Mouse (Mus musculus): ENCODE results near the gene Vsx2. TPM values are rescaled to one million over a fixed set of nuclear protein-coding genes. Genes with fewer than 3 reads are reported as not detected.

The Vsx2 gene
- polyA plus RNA-seq, 1 experiment: not detected

DNA sequence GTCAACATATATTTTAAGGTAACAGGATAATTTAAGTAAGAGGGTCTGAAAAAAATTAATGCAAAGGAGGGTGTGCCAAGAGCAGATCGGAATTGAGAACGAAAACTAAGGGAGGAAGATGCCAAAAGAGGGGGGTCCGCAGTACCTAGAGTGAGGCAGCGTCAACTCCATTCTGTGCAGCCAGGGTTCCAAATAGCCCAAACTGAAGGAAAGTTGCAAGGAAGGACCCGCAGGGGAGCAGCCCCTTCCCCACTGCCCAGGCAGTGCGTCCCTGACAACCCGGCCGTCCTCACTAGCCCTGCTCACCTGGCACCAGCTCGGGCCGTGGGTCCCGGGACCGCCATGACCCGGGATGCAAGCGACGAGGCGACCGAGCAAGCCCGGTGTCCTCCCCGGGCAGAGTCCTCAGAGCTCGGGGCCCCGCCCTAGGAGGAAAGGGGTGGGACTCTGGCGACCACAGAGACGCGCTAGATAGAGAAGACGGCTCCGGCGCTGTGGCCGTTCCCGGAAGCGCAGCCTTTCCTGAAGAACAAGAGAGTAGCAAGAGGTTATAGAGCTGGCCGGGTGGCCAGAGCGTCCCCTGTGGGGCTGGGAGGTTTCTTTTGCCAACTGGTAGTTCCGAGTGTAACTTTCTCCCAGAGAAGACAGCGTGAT, 47.5 kb downstream of the Vsx2 start, which contains the start of gene Abcd4:
Abcd4 (minus strand) TSS at position 437 of the 654 bp plus-strand sequence.
- no peaks in the 10 kb centered on the region for H3K4me1 ChIP-seq (ENCODE audit: control insufficient read depth, insufficient read depth, insufficient read length)
- DNase-seq (ENCODE audit: low read depth in 1 of 2, low spot score in 2 of 2): peak; percentile 76 to 95
- H3K27me3 ChIP-seq (ENCODE audit: control insufficient read depth, insufficient read depth, low read length): no peaks in the 10 kb centered on the region
- H3K4me3 ChIP-seq (ENCODE audit: extremely low read depth, insufficient read depth, insufficient read length): peak within 1 kb of the TSS; percentile 98
- TF ChIP-seq POLR2A (IDR thresholded peaks at IDR 0.05; ENCODE audit: low read depth, low read length) (peak; percentile 79), CTCF (IDR thresholded peaks at IDR 0.05; ENCODE audit: extremely low read depth, insufficient read depth, insufficient read length, insufficient replicate concordance) (peak; percentile 57; the same call in 1 of the 2 replicates)
- no peaks in the 10 kb centered on the region for H3K36me3 ChIP-seq (ENCODE audit: control insufficient read depth, insufficient read depth, low read length)
- H3K27ac ChIP-seq (ENCODE audit: insufficient read depth, low read length): peak within 1 kb of the TSS; percentile 45
- WGBS: under 1% methylated on average over 34 of the region's 34 CpGs

DNA sequence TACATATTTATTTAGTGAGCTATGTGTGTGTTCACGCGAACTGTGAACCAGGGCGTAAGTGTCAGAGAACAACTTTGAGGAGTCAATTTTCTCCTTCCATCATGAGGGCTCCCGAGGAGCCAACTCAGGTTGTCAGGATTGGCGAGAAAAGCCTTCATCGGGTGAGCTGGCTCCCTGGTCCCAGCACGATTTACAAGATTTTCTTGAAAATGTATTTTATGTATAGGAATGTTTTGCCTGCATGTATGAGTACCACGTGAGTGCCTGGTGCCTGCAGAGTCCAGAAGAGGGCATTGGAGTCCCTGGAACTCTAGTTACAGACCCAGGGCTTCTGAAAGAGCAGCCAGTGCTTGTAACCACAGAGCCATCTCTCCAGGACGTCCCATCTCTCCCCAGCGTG, 48.1 kb downstream of the Vsx2 start:
- DNase-seq (ENCODE audit: low read depth in 1 of 2, low spot score in 2 of 2): no peak
- TF ChIP-seq POLR2A (IDR thresholded peaks at IDR 0.05; ENCODE audit: low read depth, low read length) (no peak), CTCF (IDR thresholded peaks at IDR 0.05; ENCODE audit: extremely low read depth, insufficient read depth, insufficient read length, insufficient replicate concordance) (no peak)
- no peaks in the 10 kb centered on the region for H3K4me1 ChIP-seq (ENCODE audit: control insufficient read depth, insufficient read depth, insufficient read length)
- H3K27me3 ChIP-seq (ENCODE audit: control insufficient read depth, insufficient read depth, low read length): no peaks in the 10 kb centered on the region
- H3K4me3 ChIP-seq (ENCODE audit: extremely low read depth, insufficient read depth, insufficient read length): peak overlapping the region; percentile 98
- 8% methylated on average over 10 of the region's 10 CpGs for WGBS
- H3K36me3 ChIP-seq (ENCODE audit: control insufficient read depth, insufficient read depth, low read length): no peaks in the 10 kb centered on the region
- H3K27ac ChIP-seq (ENCODE audit: insufficient read depth, low read length): no peak overlapping the region

DNA sequence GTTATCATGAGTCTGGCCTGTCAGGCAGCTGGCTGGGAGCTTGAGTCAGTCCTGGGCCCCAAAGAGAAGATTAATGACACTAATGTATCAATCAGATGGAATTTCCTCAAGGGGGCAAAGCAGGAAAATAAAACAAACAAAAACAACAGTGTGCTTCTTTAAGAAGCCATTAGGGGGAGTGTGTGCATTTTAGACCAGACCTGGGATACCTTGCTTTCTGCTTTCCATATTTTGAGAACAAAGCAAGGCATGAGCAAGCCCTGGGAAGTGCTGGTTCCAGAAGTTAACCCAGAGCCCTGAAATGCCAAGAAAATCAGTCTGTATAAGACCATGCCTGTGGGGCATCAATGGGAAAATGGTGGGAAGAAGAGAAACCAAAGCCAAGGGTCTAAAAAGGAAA, 51.4 kb downstream of the Vsx2 start:
- Histone ChIP-seq H3K36me3 (ENCODE audit: control insufficient read depth, insufficient read depth, low read length) (no peaks in the 10 kb centered on the region), H3K27me3 (ENCODE audit: control insufficient read depth, insufficient read depth, low read length) (0 out of 2 replicates have a peak, but pooled peaks cover 3% of the 10 kb centered on the region), H3K4me3 (ENCODE audit: extremely low read depth, insufficient read depth, insufficient read length) (no peak overlapping the region), H3K4me1 (ENCODE audit: control insufficient read depth, insufficient read depth, insufficient read length) (no peaks in the 10 kb centered on the region), H3K27ac (ENCODE audit: insufficient read depth, low read length) (no peak overlapping the region)
- no peak for TF ChIP-seq CTCF (IDR thresholded peaks at IDR 0.05; ENCODE audit: extremely low read depth, insufficient read depth, insufficient read length, insufficient replicate concordance)
- no peak for TF ChIP-seq POLR2A (IDR thresholded peaks at IDR 0.05; ENCODE audit: low read depth, low read length)
- DNase-seq (ENCODE audit: low read depth in 1 of 2, low spot score in 2 of 2): no peak

DNA sequence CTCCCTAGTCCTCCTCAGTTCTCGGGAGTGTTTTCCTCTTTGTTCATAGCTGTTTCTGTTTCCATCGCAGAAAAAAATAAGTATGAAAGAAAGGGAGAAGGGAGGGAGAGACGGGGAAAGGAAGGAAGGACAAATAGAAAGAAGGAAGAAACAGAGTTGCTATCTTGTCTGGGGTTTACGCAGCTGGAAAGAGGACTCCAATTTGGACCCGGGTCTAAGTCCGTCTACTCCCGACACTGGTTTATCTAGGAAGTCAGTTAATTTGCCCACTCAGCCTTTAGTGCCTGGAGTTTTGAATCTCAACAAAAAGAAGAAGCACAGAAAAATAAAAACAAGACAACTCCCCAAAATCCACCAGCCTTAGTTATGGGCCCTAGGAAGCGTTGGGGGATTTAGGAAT, 55.0 kb downstream of the Vsx2 start:
- Histone ChIP-seq H3K27me3 (ENCODE audit: control insufficient read depth, insufficient read depth, low read length) (0 out of 2 replicates have a peak, but pooled peaks cover 3% of the 10 kb centered on the region), H3K4me3 (ENCODE audit: extremely low read depth, insufficient read depth, insufficient read length) (no peak overlapping the region), H3K27ac (ENCODE audit: insufficient read depth, low read length) (no peak overlapping the region), H3K4me1 (ENCODE audit: control insufficient read depth, insufficient read depth, insufficient read length) (no peaks in the 10 kb centered on the region), H3K36me3 (ENCODE audit: control insufficient read depth, insufficient read depth, low read length) (no peaks in the 10 kb centered on the region)
- 43% methylated on average over 8 of the region's 8 CpGs for WGBS
- DNase-seq (ENCODE audit: low read depth in 1 of 2, low spot score in 2 of 2): no peak
- no peak for TF ChIP-seq CTCF (IDR thresholded peaks at IDR 0.05; ENCODE audit: extremely low read depth, insufficient read depth, insufficient read length, insufficient replicate concordance)
- no peak for TF ChIP-seq POLR2A (IDR thresholded peaks at IDR 0.05; ENCODE audit: low read depth, low read length)

DNA sequence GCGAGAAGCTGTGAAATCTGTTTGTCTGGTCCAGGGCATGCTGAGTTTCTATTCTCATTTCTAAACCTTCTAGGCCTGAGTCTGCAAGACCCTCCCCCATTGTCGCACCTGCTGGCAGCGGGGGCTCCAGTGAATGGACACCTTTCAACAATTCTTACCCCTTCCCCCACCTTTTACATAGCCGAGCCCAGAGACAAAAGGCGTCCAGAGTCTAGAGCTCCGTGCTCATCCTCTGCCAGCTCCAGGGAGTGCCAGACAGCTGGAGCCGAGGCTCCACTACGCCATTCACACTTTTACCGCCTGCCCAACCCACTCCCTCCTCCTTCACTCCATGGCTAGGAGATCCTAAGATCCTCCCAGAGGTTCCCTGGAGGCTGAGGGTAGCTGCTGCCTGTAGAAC, 55.6 kb downstream of the Vsx2 start:
- no peak for TF ChIP-seq CTCF (IDR thresholded peaks at IDR 0.05; ENCODE audit: extremely low read depth, insufficient read depth, insufficient read length, insufficient replicate concordance)
- TF ChIP-seq POLR2A (IDR thresholded peaks at IDR 0.05; ENCODE audit: low read depth, low read length): no peak
- DNase-seq (ENCODE audit: low read depth in 1 of 2, low spot score in 2 of 2): no peak
- Histone ChIP-seq H3K27me3 (ENCODE audit: control insufficient read depth, insufficient read depth, low read length) (0 out of 2 replicates have a peak, but pooled peaks cover 3% of the 10 kb centered on the region), H3K4me1 (ENCODE audit: control insufficient read depth, insufficient read depth, insufficient read length) (no peaks in the 10 kb centered on the region), H3K27ac (ENCODE audit: insufficient read depth, low read length) (no peak overlapping the region), H3K36me3 (ENCODE audit: control insufficient read depth, insufficient read depth, low read length) (no peaks in the 10 kb centered on the region), H3K4me3 (ENCODE audit: extremely low read depth, insufficient read depth, insufficient read length) (no peak overlapping the region)
- 17% methylated on average over 9 of the region's 9 CpGs for WGBS

DNA sequence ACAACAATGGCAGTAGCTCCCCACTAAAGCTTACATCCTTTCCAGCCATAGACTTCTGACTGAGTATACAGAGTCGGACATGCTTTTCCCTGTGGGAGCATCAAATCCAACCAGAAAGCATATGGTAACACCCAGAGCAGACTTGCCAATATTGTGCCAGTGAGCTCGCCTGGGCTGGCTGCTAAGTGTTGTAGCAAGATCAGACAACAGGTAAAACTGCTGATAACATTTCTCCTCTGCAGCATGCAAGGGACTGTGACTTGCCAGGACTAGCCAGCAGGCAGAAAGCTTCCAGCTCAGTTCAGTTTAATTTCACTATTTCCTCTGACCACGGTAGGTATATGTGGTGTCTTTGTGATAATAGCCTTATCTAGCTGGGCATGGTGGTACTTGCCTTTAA, 62.3 kb downstream of the Vsx2 start:
- Histone ChIP-seq H3K4me1 (ENCODE audit: control insufficient read depth, insufficient read depth, insufficient read length) (no peaks in the 10 kb centered on the region), H3K4me3 (ENCODE audit: extremely low read depth, insufficient read depth, insufficient read length) (no peak overlapping the region), H3K27ac (ENCODE audit: insufficient read depth, low read length) (no peak overlapping the region), H3K36me3 (ENCODE audit: control insufficient read depth, insufficient read depth, low read length) (no peaks in the 10 kb centered on the region), H3K27me3 (ENCODE audit: control insufficient read depth, insufficient read depth, low read length) (no peaks in the 10 kb centered on the region)
- TF ChIP-seq CTCF (IDR thresholded peaks at IDR 0.05; ENCODE audit: extremely low read depth, insufficient read depth, insufficient read length, insufficient replicate concordance) (no peak), POLR2A (IDR thresholded peaks at IDR 0.05; ENCODE audit: low read depth, low read length) (no peak)
- no peak for DNase-seq (ENCODE audit: low read depth in 1 of 2, low spot score in 2 of 2)
- WGBS: 76% methylated on average over 3 of the region's 3 CpGs

DNA sequence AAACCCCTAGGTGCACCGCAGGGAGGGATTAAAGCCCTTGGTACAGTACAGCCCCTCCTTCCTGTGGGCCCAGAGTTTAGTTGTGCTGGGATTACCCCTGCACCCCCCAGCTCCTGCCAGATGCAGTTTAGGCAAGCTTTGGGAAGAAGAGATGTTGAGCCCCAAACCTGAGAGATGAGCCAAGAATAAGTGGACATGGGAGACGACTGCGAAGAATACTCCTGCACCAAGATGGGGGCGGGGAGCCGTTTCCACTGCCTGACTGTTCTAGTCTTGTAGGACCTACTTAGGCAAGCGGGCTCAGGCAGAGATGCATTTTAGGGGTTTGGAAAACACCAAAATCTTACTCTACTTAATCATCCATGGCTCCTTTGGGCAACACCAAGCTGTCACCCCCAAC, 70.7 kb downstream of the Vsx2 start:
- TF ChIP-seq CTCF (IDR thresholded peaks at IDR 0.05; ENCODE audit: extremely low read depth, insufficient read depth, insufficient read length, insufficient replicate concordance): no peak
- DNase-seq (ENCODE audit: low read depth in 1 of 2, low spot score in 2 of 2): no peak
- H3K4me1 ChIP-seq (ENCODE audit: control insufficient read depth, insufficient read depth, insufficient read length): no peaks in the 10 kb centered on the region
- WGBS: 33% methylated on average over 6 of the region's 6 CpGs
- no peak overlapping the region for H3K27ac ChIP-seq (ENCODE audit: insufficient read depth, low read length)
- no peaks in the 10 kb centered on the region for H3K36me3 ChIP-seq (ENCODE audit: control insufficient read depth, insufficient read depth, low read length)
- H3K27me3 ChIP-seq (ENCODE audit: control insufficient read depth, insufficient read depth, low read length): peaks cover 12% of the 10 kb centered on the region
- H3K4me3 ChIP-seq (ENCODE audit: extremely low read depth, insufficient read depth, insufficient read length): no peak overlapping the region

Data from spleen, adult 2 months (tissue).